Mouse (Mus musculus): ENCODE measurements around the gene Coasy.

- TF ChIP-seq POLR2A (IDR thresholded peaks at IDR 0.05; ENCODE audit: insufficient read depth, low read depth, low read length): no peak
- TF ChIP-seq CTCF (IDR thresholded peaks at IDR 0.05): no peak
- no peak for TF ChIP-seq EP300 (IDR thresholded peaks at IDR 0.05; ENCODE audit: insufficient read depth, low read depth, low read length)
Observed at GRCm38 (mm10) chr11:101080421-101080820, 1.9 kb upstream of the Coasy start.

All from heart, adult 2 months (tissue).